Mouse (Mus musculus) lung, postnatal 0 days (tissue): ENCODE data around the gene Cops9.

Source experiments
- CTCF ChIP-seq: IDR thresholded peaks from 2 replicates; pipeline ENCODE4 v1.5.1; 2016; ENCODE audit warnings: antibody characterized with exemption, mild to moderate bottlenecking
- EP300 ChIP-seq: IDR thresholded peaks from 2 replicates; pipeline ENCODE4 v1.6.1; 2016; ENCODE audit warnings: antibody characterized with exemption, mild to moderate bottlenecking, control low read depth

DNA sequence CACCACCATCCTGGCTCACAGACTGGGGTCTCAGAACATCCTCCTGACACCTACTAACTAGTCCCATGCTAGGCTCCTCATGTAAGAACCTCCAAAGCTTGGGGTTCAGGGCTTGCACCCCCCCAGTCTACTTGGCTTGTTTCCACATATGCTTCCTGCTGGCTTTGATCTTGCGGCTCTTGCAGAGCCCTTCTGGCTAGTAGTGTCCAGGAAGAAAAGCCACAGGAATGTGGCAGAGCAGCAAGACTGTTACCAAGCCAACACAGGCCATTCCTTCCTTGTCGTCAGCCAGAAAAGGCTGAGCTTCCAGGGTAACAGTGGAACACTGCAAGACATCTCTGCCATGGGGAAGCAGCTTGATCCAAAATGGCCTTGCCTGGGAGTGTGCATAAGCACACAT is 12.9 kb upstream of the Cops9 start:
- TF ChIP-seq CTCF (no peak), EP300 (no peak)
